Mouse (Mus musculus) lung, adult 2 months (tissue): ENCODE measurements around the gene Cd8b1.

Source experiments
- CTCF ChIP-seq: fragments of 200-500 bp; IDR thresholded peaks from 2 replicates; pipeline ENCODE4 v1.5.1; 2011; ENCODE audit warnings: mild to moderate bottlenecking, low read length, control low read depth; ENCODE audit not compliant: insufficient read depth
- POLR2A ChIP-seq: fragments of 200-500 bp; IDR thresholded peaks from 2 replicates; pipeline ENCODE4 v1.6.1; 2011; ENCODE audit warnings: low read depth, mild to moderate bottlenecking, control low read depth, low read length, borderline replicate concordance; ENCODE audit errors: extremely low read depth

GRCm38 (mm10) chr6:71307486-71307885 lies 15.1 kb upstream of the Cd8b1 start:
- TF ChIP-seq CTCF (no peak), POLR2A (no peak)
